ENCODE assay signal across 25 mouse cellular contexts in the genomic region with DNA sequence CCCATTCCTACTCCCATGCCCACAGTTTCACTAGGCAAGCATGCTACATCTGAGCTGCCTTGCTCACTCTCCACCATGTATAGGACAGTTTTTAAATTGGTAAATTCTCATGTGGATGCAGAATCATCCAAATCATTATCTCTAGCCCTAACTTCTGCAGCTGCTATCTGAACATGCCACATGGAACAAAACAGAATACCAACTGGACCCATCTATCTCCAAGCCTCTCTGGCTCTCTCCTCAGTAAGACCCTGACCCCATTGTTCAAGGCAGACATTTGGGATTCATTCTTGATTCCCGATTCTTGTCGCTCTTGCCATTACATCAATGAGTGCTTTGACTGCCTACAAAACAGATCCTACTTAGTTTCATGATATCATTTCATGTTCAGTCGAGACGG. TPM values are rescaled to one million over a fixed set of nuclear protein-coding genes. Genes with fewer than 3 reads are reported as not detected.
DNase-seq lines count a peak whose midpoint lies in the region; ATAC-seq and TF ChIP-seq lines count a peak whose summit lies in the region.
"Had no signal": no experiment of that assay in that cellular context is flagged by ENCODE, and none has a peak within 500 bp of the region (broad histone marks: within the 10 kb centered on the region; RNA-seq: fewer than 3 reads in every experiment).

No protein-coding gene starts in this region.

- no peak for DNase-seq in liver, postnatal 0 days
- DNase-seq in liver, embryonic 14.5 days (ENCODE audit: low read depth in 3 of 3, low spot score in 3 of 3), result no peak
- DNase-seq in liver, embryonic 11.5 days (ENCODE audit: low spot score), result no peak
- no peak for DNase-seq in MEL (ENCODE audit: low read depth, low spot score)
- DNase-seq in layer of hippocampus, postnatal 25 days (ENCODE audit: extremely low spot score in 1 of 2, low spot score in 1 of 2), result no peak
- DNase-seq: adrenal gland, adult 2 months; adrenal gland, postnatal 10 days; adrenal gland, postnatal 25 days; B cell, adult 2 months; cerebellum, adult 11-12 months; cerebellum, adult 2 months; cerebellum, adult 9-10 months; cerebellum, postnatal 10 days; cerebellum, postnatal 25 days; forebrain, postnatal 0 days had no signal

- ATAC-seq in liver, embryonic 12.5 days, result no peak
- ATAC-seq in liver, postnatal 0 days, result no peak
- ATAC-seq in liver, embryonic 14.5 days (ENCODE audit: insufficient read depth), result no peak
- no peak for ATAC-seq in liver, embryonic 11.5 days (replicated peaks; ENCODE audit: low FRiP score)
- ATAC-seq: CD4-positive, CD25-positive, alpha-beta regulatory T cell, adult 4 months; forebrain, embryonic 13.5 days; forebrain, embryonic 15.5 days; forebrain, postnatal 0 days had no signal

- H3K4me1 ChIP-seq in liver, embryonic 12.5 days, result peaks cover 72% of the 10 kb centered on the region
- H3K4me1 ChIP-seq in liver, postnatal 0 days (ENCODE audit: insufficient read depth), result peaks cover 8% of the 10 kb centered on the region
- peaks cover 44 to 52% of the 10 kb centered on the region in 2 experiments for H3K4me1 ChIP-seq in liver, embryonic 14.5 days (replicated peaks; ENCODE audit: control insufficient read depth in 2 of 2, insufficient read depth in 2 of 2, low read length in 1 of 2)
- H3K4me1 ChIP-seq in liver, embryonic 11.5 days (replicated peaks; ENCODE audit: control insufficient read depth, insufficient read depth, low read length), result peaks cover 35% of the 10 kb centered on the region
- H3K4me1 ChIP-seq in MEL (ENCODE audit: control insufficient read depth in 1 of 2, insufficient read depth in 2 of 2, low read length in 2 of 2), result peaks cover 39 to 47% of the 10 kb centered on the region in 2 experiments
- H3K4me1 ChIP-seq: forebrain, embryonic 13.5 days; forebrain, embryonic 15.5 days had no signal

- WGBS in liver, embryonic 12.5 days (ENCODE audit: insufficient replicate concordance), result 82% methylated on average over 4 of the region's 4 CpGs
- WGBS in liver, postnatal 0 days (ENCODE audit: insufficient replicate concordance), result 85% methylated on average over 4 of the region's 4 CpGs
- 80% methylated on average over 4 of the region's 4 CpGs for WGBS in liver, embryonic 14.5 days (ENCODE audit: insufficient replicate concordance)
- WGBS in liver, embryonic 11.5 days, result 92% methylated on average over 4 of the region's 4 CpGs

- no peak for TF ChIP-seq RAD21 in MEL (IDR thresholded peaks at IDR 0.05; ENCODE audit: low read depth, low read length)

- H3K4me2 ChIP-seq in liver, embryonic 12.5 days, result peak overlapping the region; percentile 21
- H3K4me2 ChIP-seq in liver, postnatal 0 days (ENCODE audit: low read depth, low read length), result no peak overlapping the region
- peak overlapping the region; percentile 27 for H3K4me2 ChIP-seq in liver, embryonic 14.5 days (ENCODE audit: low read depth)
- H3K4me2 ChIP-seq in liver, embryonic 11.5 days, result no peak overlapping the region
- H3K4me2 ChIP-seq: embryonic facial prominence, embryonic 12.5 days; forebrain, embryonic 13.5 days; forebrain, embryonic 15.5 days had no signal

- H3K79me2 ChIP-seq in MEL (ENCODE audit: control insufficient read depth, insufficient read depth, low read length, poor library complexity), result peaks cover 4% of the 10 kb centered on the region; the same call in 1 of the 2 replicates

- H3K9ac ChIP-seq in liver, embryonic 12.5 days, result no peak overlapping the region
- H3K9ac ChIP-seq in liver, postnatal 0 days (replicated peaks), result no peak overlapping the region
- H3K9ac ChIP-seq in liver, embryonic 14.5 days (replicated peaks), result no peak overlapping the region
- H3K9ac ChIP-seq in liver, embryonic 11.5 days (ENCODE audit: low read depth, low read length), result no peak overlapping the region
- H3K9ac ChIP-seq in MEL (ENCODE audit: control insufficient read depth, low read depth, low read length, poor library complexity, severe bottlenecking), result peak overlapping the region; percentile 51
- H3K9ac ChIP-seq: embryonic facial prominence, embryonic 12.5 days; forebrain, embryonic 13.5 days; forebrain, embryonic 15.5 days; forebrain, postnatal 0 days had no signal

- TF ChIP-seq POLR2A in MEL (IDR thresholded peaks at IDR 0.05; ENCODE audit: control insufficient read depth in 1 of 2, insufficient read depth in 1 of 2, low read depth in 1 of 2, low read length in 2 of 2, poor library complexity in 1 of 2), result no peak

- no peaks in the 10 kb centered on the region for H3K27me3 ChIP-seq in liver, embryonic 12.5 days (replicated peaks)
- no peaks in the 10 kb centered on the region for H3K27me3 ChIP-seq in liver, postnatal 0 days (ENCODE audit: insufficient read depth, low read length)
- H3K27me3 ChIP-seq in liver, embryonic 14.5 days (ENCODE audit: control insufficient read depth, insufficient read depth, low read length), result no peaks in the 10 kb centered on the region
- H3K27me3 ChIP-seq in liver, embryonic 11.5 days (replicated peaks; ENCODE audit: control insufficient read depth, insufficient read depth, low read length), result no peaks in the 10 kb centered on the region
- no peaks in the 10 kb centered on the region for H3K27me3 ChIP-seq in MEL (ENCODE audit: control insufficient read depth in 1 of 2, insufficient read depth in 2 of 2, low read length in 2 of 2)
- H3K27me3 ChIP-seq: CH12.LX; embryonic facial prominence, embryonic 12.5 days; forebrain, embryonic 13.5 days; forebrain, embryonic 15.5 days had no signal

- TF ChIP-seq CTCF in liver, postnatal 0 days (IDR thresholded peaks at IDR 0.05; ENCODE audit: low read depth), result no peak
- TF ChIP-seq CTCF in liver, embryonic 14.5 days (IDR thresholded peaks at IDR 0.05; ENCODE audit: low read depth), result no peak
- no peak for TF ChIP-seq CTCF in MEL (IDR thresholded peaks at IDR 0.05 in 2 of 3, conservative IDR thresholded peaks at IDR 0.05 in 1 of 3; ENCODE audit: control insufficient read depth in 1 of 3, insufficient read depth in 1 of 3, low read depth in 2 of 3, low read length in 3 of 3, poor library complexity in 1 of 3, severe bottlenecking in 1 of 3)

- TF ChIP-seq EP300 in liver, postnatal 0 days (IDR thresholded peaks at IDR 0.05; ENCODE audit: low read depth), result no peak
- peak; percentile 56; the same call in 1 of the 2 replicates for TF ChIP-seq EP300 in liver, embryonic 14.5 days (IDR thresholded peaks at IDR 0.05; ENCODE audit: low read depth)
- TF ChIP-seq EP300 in MEL (IDR thresholded peaks at IDR 0.05; ENCODE audit: low read depth in 1 of 2, low read length in 2 of 2), result peak; percentile 43 to 66; a peak in 3 of 4 replicates

- H3K27ac ChIP-seq in liver, embryonic 12.5 days, result peak overlapping the region; percentile 33
- H3K27ac ChIP-seq in liver, postnatal 0 days (ENCODE audit: low read depth), result no peak overlapping the region
- peak overlapping the region; percentile 39 for H3K27ac ChIP-seq in liver, embryonic 14.5 days
- no peak overlapping the region for H3K27ac ChIP-seq in liver, embryonic 11.5 days (ENCODE audit: low read depth, low read length)
- H3K27ac ChIP-seq in MEL (ENCODE audit: control insufficient read depth, low read depth, low read length), result peak overlapping the region; percentile 98
- H3K27ac ChIP-seq: embryonic facial prominence, embryonic 10.5 days; embryonic facial prominence, embryonic 12.5 days; forebrain, embryonic 13.5 days; forebrain, embryonic 15.5 days had no signal

- no peaks in the 10 kb centered on the region for H3K9me3 ChIP-seq in liver, embryonic 12.5 days (replicated peaks)
- no peaks in the 10 kb centered on the region for H3K9me3 ChIP-seq in liver, postnatal 0 days (ENCODE audit: low read length)
- no peaks in the 10 kb centered on the region for H3K9me3 ChIP-seq in liver, embryonic 14.5 days (ENCODE audit: control insufficient read depth, low read length)
- H3K9me3 ChIP-seq in liver, embryonic 11.5 days (ENCODE audit: control insufficient read depth, low read length), result no peaks in the 10 kb centered on the region
- H3K9me3 ChIP-seq in MEL (replicated peaks; ENCODE audit: insufficient read depth, low read length), result no peaks in the 10 kb centered on the region
- H3K9me3 ChIP-seq: embryonic facial prominence, embryonic 10.5 days; embryonic facial prominence, embryonic 12.5 days; forebrain, embryonic 13.5 days; forebrain, embryonic 15.5 days; G1E had no signal

- no peak overlapping the region for H3K4me3 ChIP-seq in liver, embryonic 12.5 days
- H3K4me3 ChIP-seq in liver, postnatal 0 days (ENCODE audit: low read depth, low read length), result no peak overlapping the region
- no peak overlapping the region for H3K4me3 ChIP-seq in liver, embryonic 14.5 days (ENCODE audit: insufficient read depth in 1 of 2, low read depth in 2 of 2, low read length in 2 of 2)
- H3K4me3 ChIP-seq in liver, embryonic 11.5 days (ENCODE audit: low read depth, low read length), result no peak overlapping the region
- peak overlapping the region; percentile 18 to 19; a peak in 3 of 4 replicates for H3K4me3 ChIP-seq in MEL (ENCODE audit: control insufficient read depth in 1 of 2, insufficient read depth in 1 of 2, low read depth in 2 of 2, low read length in 2 of 2)
- H3K4me3 ChIP-seq: embryonic facial prominence, embryonic 10.5 days; embryonic facial prominence, embryonic 12.5 days; forebrain, embryonic 13.5 days; forebrain, embryonic 15.5 days had no signal

- no peaks in the 10 kb centered on the region for H3K36me3 ChIP-seq in liver, embryonic 12.5 days
- H3K36me3 ChIP-seq in liver, postnatal 0 days (replicated peaks; ENCODE audit: insufficient read depth, low read length), result no peaks in the 10 kb centered on the region
- no peaks in the 10 kb centered on the region for H3K36me3 ChIP-seq in liver, embryonic 14.5 days (replicated peaks; ENCODE audit: control insufficient read depth, insufficient read depth, low read depth)
- no peaks in the 10 kb centered on the region for H3K36me3 ChIP-seq in liver, embryonic 11.5 days (ENCODE audit: control insufficient read depth, insufficient read depth, low read length)
- peaks cover 0 to 48% of the 10 kb centered on the region in 2 experiments; a peak in 2 of 4 replicates for H3K36me3 ChIP-seq in MEL (ENCODE audit: control insufficient read depth in 1 of 2, insufficient read depth in 2 of 2, low read length in 2 of 2)
- H3K36me3 ChIP-seq: embryonic facial prominence, embryonic 10.5 days; embryonic facial prominence, embryonic 12.5 days; forebrain, embryonic 15.5 days; G1E had no signal

RNA-seq across cellular contexts. Expression of a gene that starts 2.1 kb away (rescaled TPM):
- polyA plus RNA-seq in liver, embryonic 12.5 days (2016; fragmentation: Nextera tagmentation; extraction: Ambion mirVana), result 5.3 and 6.4 TPM in 2 replicates
- 0.40 and 0.66 TPM in 2 replicates for polyA plus RNA-seq in liver, postnatal 0 days (2015; fragmentation: Nextera tagmentation; extraction: Ambion mirVana)
- polyA plus RNA-seq in liver, embryonic 14.5 days (2012; rRNA removed), result 0.88 and 1.4 TPM in 2 replicates
- polyA plus RNA-seq in liver, embryonic 14.5 days (2014; fragmentation: Nextera tagmentation; extraction: Ambion mirVana), result 3.9 and 5.8 TPM in 2 replicates
- polyA plus RNA-seq in liver, embryonic 11.5 days (2014; fragmentation: Nextera tagmentation; extraction: Ambion mirVana), result 8.3 and 9.6 TPM in 2 replicates
- total RNA-seq in MEL (2012; rRNA removed), result 9.0 and 9.7 TPM in 2 replicates
- polyA plus RNA-seq in MEL (2012; ENCODE audit: insufficient read depth in 1 of 2, insufficient read length in 2 of 2, low read depth in 1 of 2, low replicate concordance in 2 of 2, missing spikeins in 1 of 2), result 1 to 10 TPM in 1 of 2 experiments, not detected in 1; 5.7 TPM
- under 1 TPM in 1 of 2 experiments, not detected in 1; 0.15 TPM for total RNA-seq in layer of hippocampus, postnatal 25 days (2021)
- total RNA-seq: adrenal gland, adult 2 months; adrenal gland, postnatal 10 days; adrenal gland, postnatal 25 days; adrenal gland, postnatal 4 days; forebrain, postnatal 0 days had no signal
- polyA plus RNA-seq: adrenal gland, adult 2 months; CD4-positive, CD25-positive, alpha-beta regulatory T cell, adult 4 months; cerebellum, adult 2 months; cortical plate, adult 2 months; forebrain, embryonic 13.5 days; forebrain, postnatal 0 days had no signal

RNA-seq across cellular contexts. Expression of a gene that starts 59.8 kb away (rescaled TPM):
- polyA plus RNA-seq in liver, embryonic 12.5 days (2016; fragmentation: Nextera tagmentation; extraction: Ambion mirVana), result 0.10 and 0.11 TPM in 2 replicates
- not detected in 2 replicates for polyA plus RNA-seq in liver, postnatal 0 days (2015; fragmentation: Nextera tagmentation; extraction: Ambion mirVana)
- 0.02 and 0.04 TPM in 2 replicates for polyA plus RNA-seq in liver, embryonic 14.5 days (2012; rRNA removed)
- 0.05 and 0.06 TPM in 2 replicates for polyA plus RNA-seq in liver, embryonic 14.5 days (2014; fragmentation: Nextera tagmentation; extraction: Ambion mirVana)
- 0.09 and 0.11 TPM in 2 replicates for polyA plus RNA-seq in liver, embryonic 11.5 days (2014; fragmentation: Nextera tagmentation; extraction: Ambion mirVana)
- 0.42 and 0.50 TPM in 2 replicates for total RNA-seq in MEL (2012; rRNA removed)
- polyA plus RNA-seq in MEL (2012; ENCODE audit: insufficient read depth in 1 of 2, insufficient read length in 2 of 2, low read depth in 1 of 2, low replicate concordance in 2 of 2, missing spikeins in 1 of 2), result under 1 TPM in 1 of 2 experiments, not detected in 1; 0.15 TPM
- total RNA-seq in layer of hippocampus, postnatal 25 days (2021), result under 1 TPM; 0.26 to 0.27 TPM
- polyA plus RNA-seq: adrenal gland, adult 2 months; CD4-positive, CD25-positive, alpha-beta regulatory T cell, adult 4 months; G1E had no signal

Comparison
In these comparisons a context has a peak if more than half of its experiments do, and no peak if none do; other contexts are left out.
1. H3K27ac ChIP-seq: peak in liver, embryonic 12.5 days (single experiment), liver, embryonic 14.5 days (single experiment) and MEL (single experiment); none in liver, postnatal 0 days (single experiment) and liver, embryonic 11.5 days (single experiment).
2. H3K4me2 ChIP-seq: peak in liver, embryonic 12.5 days (single experiment) and liver, embryonic 14.5 days (single experiment); none in liver, postnatal 0 days (single experiment) and liver, embryonic 11.5 days (single experiment).
3. H3K4me3 ChIP-seq: peak in MEL (2 of 2); none in liver, embryonic 12.5 days (single experiment), liver, postnatal 0 days (single experiment), liver, embryonic 14.5 days (0 of 2) and liver, embryonic 11.5 days (single experiment).